Mouse (Mus musculus) thymus, postnatal 25 days (tissue): ENCODE results near the gene Slc27a4.
"Not testable (repeated sequence)": the region's sequence is repeated elsewhere in the genome, so short reads cannot be mapped to it uniquely, and the experiment has no call there.

Experiments
- DNase-seq: peaks from one replicate; pipeline ENCODE4 v3.0.0; 2022

The Slc27a4 gene

DNA sequence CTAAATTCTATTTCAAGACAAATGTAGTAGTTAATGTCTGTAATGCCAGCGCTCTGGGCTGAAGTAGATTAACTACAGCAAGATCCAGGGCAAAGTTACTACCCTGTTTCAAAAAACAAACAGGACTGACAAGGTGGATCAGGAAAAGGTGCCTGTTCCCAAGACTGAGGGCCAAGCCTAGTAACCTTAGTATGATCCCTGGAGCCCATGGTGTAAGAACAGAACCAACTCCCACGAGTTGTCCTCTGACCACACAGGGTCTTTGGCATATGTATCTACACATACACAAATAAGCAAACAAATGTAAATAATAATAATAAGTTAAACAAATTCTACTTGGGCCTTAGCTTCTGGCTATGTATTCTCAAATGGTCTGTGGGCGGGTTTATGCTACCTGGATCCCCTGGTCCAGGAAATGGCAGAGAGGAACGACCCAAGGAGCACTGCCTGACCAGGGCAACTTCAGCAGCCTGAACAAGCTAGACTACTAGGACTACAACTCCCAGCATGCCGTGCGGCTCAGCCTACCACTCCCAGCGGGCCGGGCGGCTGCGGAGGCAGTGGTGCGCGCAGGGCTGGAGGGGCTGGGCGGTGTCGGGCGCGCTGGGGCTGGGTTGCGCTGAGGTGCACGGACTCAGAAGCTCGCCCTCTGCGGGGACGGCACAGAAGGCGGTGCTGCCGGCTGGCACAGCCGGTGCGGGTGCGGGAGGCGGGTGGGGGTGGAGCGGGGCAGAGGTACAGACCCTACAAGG is at the start of gene Slc27a4:
Gene Slc27a4 (plus strand): TSS at position 560 of the 752 bp plus-strand sequence.
- peak; percentile 96 for DNase-seq

DNA sequence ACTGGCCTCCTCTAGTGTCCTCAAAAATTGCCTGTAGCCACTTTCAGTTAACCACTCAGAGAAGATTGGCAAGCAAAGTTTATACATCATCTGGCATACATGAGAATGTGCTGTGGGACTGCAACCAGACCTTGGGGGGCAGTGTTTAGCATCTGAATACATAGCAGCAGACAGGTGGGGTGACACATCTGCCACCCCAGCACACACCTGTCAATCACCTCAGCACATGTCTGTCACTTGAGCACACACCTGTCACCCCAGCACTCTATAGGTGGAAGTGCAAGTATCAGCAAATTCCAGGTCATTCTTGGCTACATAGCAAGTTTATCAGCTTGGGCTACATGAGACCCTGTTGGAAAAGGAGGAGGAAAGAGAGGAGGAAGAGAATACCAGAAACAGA is 46.7 kb upstream of the Slc27a4 start:
- no peak for DNase-seq

DNA sequence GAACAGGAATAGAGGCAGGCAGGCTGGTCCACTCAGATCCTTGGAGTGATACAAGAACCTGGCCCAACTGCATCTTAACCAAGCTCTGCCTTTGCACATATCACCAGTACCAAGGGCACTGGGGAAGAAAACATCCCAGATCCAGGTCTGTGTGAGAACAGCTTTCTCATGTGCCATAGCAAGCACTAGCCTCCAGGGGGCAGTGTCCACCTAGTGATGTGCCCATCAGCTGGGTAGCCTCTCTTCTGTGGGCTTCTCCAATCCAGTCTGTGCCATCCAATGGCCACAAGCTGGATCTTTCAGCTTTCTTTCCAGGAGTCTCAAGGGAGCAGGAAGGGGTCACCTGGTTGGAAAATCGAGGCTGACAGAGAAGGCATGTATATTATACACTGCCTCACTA is 37.6 kb upstream of the Slc27a4 start:
- DNase-seq, result peak; percentile 58

DNA sequence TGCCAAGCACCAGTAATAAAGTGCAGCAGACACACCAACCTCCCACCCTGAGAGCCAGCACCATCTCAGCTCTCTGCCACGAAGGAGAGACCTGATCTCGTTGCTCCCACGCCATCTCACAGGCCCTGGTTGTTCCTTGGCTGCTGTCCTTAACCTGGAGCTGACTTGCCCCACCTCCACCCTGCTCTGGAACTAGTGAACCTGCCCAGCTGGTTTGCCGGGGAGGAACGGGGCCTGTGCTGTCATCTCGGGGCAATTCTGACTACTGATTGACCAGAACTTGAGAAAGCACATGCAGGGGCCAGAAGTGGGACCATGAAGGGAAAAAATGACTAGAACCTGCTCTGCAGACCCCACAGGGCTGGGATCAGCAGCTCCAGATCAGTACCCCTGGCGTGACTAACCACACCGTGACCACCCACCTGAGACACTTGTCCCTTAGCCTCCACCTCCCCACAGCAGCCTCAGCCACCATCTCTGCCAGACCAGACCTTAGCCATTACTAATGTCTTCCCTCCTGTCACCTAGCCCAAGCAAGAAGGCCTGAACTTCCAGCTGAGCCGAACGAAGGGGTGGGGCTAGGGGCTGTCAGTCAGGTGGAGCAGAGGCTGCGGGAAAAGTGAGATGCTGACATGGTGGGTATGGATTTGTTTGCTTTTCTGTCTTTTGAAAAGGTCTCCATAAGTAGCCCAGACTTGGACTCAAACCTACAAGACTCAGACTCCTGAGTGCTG is 34.3 kb upstream of the Slc27a4 start:
- no peak for DNase-seq

DNA sequence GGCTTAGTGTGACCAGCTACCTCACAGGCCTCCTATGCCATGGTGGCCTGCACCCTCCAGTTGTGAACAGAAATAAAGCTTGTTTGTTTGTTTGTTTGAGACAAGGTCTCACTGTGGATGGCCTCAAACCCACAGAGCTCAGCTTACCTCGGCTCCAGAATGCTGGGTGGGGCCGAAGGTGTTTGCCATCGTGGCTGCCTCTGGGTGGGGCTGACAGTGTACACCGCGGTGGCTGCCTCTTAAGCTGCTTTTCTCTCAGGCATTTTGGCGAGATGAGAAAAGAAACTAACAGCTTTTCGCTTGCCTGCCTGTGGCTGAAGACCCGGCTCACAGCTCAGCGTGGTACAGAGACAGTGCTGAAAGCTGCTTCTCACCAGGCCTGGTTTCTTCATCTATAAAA is 33.5 kb upstream of the Slc27a4 start:
- DNase-seq, result no peak

DNA sequence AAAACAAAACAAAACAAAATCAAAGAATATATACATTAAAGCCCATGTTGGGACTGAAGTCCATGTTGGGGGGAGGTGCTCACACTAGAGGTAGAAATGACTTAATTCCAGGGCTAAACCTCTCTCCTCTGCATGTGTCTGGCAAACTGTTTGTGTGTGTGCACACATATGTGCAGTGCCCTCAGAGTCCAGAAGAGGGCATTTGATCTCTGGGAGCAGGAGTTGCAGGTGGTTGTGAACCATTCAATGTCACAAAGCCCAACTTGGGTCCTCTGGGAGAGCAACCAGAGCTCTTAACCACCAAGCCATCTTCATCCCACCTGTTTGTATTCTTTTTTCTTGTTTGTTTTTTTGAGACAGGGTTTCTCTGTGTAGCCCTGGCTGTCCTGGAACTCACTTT is 32.3 kb upstream of the Slc27a4 start:
- DNase-seq, result no peak

DNA sequence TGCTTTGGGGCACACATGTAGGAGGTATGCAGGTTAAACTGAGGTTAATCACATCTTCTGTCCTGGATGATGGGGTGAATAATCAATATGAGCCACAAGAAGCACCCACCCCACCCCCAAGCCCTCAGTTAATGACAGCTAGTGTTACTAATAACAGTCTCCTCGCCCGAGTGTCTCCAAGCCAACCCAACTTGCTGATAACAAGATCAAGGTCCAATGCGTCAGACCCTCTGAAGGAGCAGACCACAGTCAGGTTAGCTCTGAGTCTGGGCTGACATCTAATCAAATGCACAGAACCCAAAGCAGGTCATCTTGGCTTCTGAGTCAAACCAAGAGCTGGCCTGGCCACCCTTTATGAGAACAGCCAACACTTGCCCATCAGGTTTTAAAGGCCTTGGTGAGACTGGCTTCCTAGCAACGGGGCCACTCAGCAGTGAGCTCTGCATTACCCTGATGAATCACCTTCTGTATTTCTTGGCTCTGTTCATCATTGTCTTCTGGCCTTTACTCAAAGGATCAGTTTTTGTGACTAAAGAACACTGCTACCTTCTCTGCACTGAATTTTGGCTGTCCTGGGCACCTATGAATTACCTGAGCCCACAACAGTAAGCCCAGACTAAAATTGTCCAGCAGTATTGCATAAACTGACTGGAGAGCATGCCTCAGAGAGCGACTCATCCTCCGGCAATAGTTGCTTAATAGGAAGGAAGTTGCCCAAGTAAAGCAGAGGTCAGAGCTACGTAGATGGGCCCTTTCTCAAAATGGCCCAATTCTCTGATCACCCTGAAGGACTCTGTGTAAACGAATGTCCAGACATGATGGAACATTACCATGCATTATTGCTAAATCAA is 30.6 kb upstream of the Slc27a4 start:
- DNase-seq, result no peak

DNA sequence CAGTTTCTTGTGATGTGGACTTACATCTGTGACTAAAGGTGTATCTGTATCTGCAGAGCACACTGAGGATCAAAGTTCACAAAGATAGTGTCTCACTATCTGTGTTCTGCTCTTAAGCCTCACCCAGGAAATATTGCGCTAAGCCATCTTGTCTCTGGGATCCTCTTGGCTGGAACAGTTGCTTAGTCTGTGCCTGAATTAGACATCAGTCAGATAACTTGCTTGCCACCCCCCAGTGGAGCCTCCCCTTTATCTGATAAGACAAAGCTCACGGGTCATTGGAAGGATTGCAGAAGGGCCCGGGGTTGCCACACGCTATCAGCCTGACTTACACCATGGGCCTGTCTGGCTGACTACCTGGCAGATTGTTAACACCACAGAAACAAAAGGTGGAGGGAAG is 29.1 kb upstream of the Slc27a4 start:
- no peak for DNase-seq

DNA sequence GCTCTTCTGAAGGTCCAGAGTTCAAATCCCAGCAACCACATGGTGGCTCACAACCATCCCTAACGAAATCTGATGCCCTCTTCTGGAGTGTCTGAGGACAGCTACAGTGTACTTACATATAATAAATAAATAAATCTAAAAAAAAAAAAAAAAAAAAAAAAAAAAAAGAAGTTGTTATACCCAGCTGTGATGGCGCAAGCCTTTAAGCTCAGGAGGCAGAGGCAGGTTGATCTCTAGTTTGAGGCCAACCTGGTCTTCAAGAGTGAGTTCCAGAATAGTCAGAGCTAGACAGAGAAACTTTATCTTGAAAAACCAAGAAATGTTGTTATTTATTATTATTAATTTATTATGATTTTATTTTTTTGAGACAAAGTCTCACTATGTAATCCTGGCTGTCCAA is 21.2 kb upstream of the Slc27a4 start:
- DNase-seq, result not testable (repeated sequence)

DNA sequence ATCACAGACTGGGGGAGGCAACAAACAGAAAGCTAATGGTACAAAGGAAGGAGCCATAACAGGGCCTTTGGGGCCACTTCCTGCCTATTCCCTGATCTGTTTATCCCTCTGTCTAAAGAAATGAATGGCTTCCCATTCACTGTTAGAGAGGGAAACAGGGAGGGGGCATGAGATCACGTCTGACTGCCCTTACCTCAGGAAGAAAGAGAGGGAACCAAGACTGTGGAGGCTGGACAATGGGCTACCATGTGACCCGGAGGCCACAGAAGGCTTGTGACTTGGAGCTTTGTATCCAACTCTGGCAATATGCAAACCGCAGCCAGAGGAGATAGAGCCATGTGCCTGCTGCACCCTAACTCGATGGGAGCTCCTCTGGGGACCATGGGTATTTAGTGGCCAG is 18.1 kb upstream of the Slc27a4 start:
- no peak for DNase-seq

DNA sequence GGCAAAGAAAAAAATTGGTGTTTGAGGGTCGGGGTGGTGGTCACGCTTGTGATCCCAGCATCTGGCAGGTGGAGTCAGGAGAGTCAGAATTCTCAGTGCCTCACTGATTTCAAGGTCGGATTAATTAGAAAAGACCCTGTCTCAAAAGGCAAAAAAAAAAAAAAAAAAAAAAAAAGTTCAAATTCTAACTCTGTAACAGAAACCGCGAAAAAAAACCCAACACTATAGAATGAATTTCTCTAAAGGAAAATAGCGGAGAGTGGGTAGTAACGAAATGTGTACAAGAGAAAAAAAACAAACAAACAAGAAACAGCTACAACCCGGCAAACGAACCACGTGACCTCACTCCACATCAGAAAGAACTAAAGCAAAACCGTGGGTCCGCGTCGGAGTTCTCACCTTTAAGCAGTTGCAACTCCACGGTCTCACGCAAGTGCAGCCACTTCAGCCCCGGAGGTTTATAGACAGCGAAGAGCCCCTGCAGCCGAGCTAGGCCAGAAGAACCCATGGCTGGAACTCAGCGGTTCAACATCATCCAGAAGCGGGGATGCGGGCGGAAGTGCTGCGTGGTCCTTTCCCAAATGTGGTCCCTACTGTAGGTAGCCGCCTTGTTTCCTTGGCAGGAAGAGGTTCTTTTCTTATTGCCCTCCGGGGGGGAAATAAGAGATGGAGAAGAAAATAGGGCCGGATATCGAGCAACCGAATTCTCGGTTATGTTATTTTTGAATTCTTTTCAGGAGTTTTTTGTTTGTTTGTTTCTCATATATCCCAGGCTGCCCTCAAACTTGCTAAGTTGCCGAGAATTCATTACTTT is 15.1 kb upstream of the Slc27a4 start, which contains the start of gene Coq4:
Gene Coq4 (plus strand): TSS at position 390 of the 814 bp plus-strand sequence.
- DNase-seq, result peak; percentile 89

DNA sequence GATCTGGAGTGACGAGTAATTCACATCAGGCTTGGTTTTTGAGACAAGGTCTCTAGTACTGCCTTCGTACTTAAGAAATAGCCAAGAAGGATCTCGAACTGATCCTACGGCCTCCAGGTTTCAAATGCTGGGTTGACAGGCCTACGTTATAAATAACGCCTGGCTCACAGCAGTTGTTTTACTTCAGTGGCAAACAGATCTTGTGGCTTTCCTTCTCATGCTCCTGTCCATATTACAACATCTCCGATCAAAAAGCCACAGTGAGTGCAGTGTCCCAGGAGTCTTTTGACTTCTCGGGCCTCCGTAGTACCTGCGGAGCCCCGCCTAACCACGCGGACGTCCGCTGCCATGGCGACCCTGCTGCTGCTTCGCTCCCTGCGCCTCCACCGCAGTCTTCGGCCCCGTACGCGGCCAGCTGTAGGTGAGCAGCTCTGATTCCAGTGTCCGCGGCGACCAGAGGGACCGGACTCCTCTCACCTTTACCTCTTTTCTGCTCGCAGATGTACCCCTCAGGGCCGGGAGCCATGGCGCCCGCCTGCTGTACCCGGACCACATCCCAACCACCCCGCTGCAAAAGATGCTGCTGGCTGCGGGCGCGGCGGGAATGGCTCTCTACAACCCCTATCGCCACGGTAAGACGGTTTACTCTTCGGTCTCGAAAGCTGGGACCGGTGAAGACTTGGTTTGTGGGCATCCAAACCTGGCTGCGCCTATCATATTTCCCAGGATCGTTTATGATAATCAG is 14.3 kb upstream of the Slc27a4 start, which contains the start of gene Trub2:
Gene Trub2 (minus strand): TSS at position 566 of the 745 bp plus-strand sequence.
- peak; percentile 86 for DNase-seq

DNA sequence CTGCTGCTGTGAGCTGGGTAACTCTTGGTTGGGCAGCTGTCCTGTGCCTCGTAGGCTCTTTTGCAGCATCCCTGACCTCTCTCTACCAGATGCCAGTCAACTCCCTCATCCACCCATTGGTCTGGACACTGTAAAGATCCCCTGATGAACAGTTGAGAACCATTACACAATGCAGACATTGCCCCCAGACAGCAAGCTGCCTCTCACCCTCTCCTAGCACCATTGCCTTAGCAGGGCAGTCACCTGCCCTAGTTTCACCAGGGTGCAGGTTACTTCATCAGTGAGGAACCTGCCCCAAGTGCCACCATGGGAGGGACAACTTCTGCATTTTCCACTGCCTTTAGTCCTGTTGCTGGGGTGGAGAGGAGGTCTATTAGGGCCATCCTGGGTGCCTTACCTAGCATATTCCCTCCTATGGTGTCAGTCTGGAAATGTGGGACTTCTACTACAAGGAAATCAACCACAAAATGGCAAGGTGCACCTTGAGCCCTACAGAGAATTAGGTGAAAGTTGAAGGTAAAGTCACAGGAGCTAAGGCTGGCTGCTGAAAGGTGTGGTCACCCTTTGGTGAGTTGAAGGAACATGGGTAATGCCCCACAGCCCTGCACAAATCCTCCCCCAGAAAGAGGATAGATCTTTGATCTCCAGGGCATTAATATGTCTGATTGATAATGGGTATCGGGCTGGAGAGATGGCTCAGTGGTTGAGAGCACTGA is 9.5 kb upstream of the Slc27a4 start:
- DNase-seq, result no peak

DNA sequence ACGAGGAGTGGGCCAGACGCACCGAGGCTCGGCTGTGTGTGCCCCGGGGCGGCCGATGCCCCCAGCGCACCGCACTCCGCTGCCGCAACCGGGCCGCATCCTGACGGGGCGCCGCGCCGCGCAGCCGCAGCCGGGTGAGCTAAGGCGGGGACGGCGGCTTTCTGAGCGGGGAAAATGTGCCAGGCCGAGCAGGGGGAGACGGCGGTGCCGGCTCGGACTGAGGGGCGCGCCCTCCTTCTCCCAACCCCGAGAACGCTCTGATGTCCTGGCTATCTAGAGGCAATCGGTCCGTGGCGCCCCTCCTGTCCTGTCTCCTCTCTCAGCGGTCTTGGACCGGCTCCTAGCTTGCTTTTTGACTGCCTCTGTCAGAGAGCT is 380 bp downstream of the Slc27a4 start:
- no peak for DNase-seq

DNA sequence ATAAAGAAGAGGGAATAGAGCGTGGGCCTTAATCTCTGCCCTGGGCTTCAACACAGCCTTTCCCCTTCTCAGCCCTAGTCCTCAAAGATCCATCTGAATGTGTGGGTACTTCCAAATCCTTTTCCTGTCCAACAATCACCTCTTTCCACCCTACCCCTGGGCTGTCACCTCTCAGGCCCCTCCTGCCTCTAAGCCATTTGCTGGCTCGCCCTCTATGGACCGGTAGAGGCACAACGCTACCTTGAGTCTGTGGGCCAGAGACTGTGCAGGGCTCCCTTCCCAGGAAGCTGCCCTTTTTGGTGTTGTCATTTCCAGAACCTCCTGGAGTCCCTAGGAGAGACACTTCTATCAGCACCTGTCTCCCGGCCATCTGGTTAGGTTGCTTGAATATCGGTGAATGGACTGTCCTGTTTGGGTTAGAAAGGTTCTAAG is 982 bp downstream of the Slc27a4 start:
- peak; percentile 44 for DNase-seq

DNA sequence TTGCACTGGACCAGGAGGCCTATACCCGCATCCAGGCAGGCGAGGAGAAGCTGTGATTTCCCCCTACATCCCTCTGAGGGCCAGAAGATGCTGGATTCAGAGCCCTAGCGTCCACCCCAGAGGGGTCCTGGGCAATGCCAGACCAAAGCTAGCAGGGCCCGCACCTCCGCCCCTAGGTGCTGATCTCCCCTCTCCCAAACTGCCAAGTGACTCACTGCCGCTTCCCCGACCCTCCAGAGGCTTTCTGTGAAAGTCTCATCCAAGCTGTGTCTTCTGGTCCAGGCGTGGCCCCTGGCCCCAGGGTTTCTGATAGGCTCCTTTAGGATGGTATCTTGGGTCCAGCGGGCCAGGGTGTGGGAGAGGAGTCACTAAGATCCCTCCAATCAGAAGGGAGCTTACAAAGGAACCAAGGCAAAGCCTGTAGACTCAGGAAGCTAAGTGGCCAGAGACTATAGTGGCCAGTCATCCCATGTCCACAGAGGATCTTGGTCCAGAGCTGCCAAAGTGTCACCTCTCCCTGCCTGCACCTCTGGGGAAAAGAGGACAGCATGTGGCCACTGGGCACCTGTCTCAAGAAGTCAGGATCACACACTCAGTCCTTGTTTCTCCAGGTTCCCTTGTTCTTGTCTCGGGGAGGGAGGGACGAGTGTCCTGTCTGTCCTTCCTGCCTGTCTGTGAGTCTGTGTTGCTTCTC is 13.4 kb downstream of the Slc27a4 start:
- no peak for DNase-seq

DNA sequence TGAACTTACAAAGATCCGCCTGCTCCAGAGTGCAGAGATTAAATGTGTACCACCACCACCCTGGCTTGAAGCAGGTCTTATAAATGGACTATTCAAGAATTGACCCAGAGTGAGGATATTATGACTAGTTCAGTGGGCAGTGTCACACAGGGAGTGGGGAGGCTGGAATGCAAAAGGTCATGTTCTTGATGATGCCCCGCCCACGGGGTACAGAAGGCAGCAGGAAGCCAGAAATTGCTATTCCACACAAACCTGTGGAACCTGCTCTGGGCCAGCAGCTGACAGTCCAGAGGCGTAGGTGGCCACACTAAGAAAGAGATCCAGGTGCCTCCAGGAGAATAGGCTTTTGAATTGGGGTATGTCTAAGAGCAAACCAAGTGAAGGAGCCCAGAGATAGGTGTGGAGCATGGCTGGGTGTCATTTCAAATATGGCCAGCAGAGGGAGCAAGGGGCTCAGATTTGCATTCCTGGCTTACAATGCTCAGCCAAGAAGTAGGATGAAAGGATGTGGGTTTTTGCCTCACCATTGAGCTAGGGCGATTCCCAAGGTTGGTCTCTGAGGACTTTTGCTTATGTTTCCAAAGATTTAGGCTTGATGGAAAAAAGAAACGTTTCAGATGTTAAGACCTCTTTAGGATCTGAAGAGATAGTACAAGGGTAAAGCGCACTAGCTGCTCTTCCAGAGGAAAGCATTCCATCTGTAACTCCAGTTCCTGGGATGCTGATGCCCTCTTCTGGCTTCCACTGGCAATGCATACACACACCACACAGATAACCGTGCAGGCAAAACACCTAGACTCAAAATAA is 15.2 kb downstream of the Slc27a4 start:
- DNase-seq, result peak; percentile 81

DNA sequence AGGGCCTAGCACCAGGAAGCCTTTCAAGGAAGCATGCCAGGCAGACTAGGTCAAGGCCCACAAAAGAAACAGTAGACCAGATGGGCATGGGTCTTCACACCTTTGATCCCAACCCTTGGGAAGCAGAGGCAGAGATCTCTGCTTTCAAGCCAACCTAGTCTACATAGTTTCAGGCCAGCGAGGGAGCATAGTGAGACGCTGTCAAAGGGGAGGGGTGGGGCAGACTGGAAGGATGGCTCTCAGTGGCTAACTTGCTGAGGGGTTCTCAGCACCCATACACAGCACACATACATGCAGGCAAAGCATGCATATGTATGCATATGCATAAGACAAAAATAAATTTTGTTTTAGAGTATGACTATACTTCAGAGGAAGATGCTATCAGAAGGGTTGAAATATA is 16.9 kb downstream of the Slc27a4 start:
- DNase-seq, result no peak

DNA sequence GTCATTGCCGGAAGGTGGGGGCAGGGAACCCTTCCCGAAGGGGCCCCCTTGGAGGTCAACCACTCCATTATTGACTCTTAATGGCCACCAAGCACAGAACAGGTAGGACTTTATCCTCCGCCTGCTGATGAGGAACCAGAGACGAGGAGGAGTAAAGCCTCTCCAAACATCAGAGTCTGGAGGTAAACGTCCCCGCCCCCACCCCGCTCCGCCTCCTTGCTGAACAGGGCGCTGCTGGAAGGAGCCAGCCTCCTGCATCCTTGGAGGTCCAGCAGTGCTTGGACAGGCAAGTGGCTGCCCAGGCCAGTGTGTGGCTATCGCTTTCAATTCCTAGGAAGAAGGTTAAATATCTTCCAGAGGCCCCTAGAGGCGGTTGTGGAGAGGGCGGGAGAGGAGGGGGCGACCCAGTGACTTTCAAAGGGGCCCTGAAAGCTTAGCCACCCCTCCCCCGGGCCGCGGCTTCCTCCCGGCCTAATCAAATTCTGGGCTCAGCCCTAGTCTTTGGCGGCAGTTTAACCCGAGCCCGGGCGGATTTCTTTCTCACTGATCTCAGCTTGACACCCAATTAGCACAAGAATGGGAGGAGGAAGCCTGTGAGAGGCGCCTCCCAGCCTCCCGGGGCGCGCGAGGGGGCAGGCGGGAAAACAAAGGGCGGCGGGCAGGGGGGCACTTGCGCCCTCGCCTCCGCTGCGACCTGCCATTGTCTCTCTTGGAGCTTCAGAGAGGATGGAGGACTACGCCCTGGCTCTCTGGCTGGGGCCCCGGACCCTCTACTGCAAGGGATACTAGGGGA is 17.8 kb downstream of the Slc27a4 start, which contains the start of gene Urm1:
Gene Urm1 (plus strand): TSS at position 51 of the 793 bp plus-strand sequence.
- peak; percentile 76 for DNase-seq
